In the genomic region with DNA sequence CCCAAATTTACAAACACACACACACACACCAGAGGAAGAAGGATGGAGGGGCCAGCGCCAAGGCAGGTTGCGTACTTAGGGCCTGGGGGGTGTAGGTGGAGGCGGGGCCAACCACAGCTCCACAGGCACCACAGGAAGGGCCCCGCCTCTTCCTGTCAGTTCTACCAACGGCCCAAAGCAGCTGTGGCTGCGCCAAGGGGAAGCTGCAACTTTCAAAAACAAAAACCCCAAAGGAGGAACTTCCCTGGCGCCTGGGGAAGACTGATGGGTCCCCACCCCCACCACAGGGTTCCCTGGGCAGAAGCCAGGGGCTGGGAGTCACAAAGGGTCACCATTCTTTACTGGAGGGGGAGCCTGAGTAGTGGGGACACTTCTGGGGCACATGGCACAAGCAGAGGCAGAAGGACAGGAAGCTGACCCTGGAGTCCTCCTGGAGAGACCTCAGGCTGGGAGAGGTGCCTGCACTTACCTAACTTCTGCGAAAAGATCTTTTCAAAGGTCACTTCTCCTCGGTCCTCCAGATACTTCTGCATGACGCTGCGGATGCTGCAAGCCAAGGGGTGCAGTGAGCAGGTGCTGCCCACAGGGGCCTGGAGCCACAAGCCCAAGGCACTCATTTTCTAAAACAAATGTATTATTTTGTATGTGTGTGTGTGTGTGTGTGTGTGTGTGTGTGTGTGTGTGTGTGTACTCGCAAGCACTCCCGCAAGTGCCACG, we compare ENCODE assay signal across 8 mouse cellular contexts. TPM values are rescaled to one million over a fixed set of nuclear protein-coding genes. Genes with fewer than 3 reads are reported as not detected.
DNase-seq lines count a peak whose midpoint lies in the region; ATAC-seq and TF ChIP-seq lines count a peak whose summit lies in the region.

No protein-coding gene starts in this region.

- no peak overlapping the region for H3K9ac ChIP-seq in heart, postnatal 0 days (replicated peaks; ENCODE audit: low read depth, low read length)
- no peak overlapping the region for H3K9ac ChIP-seq in forebrain, embryonic 16.5 days (replicated peaks; ENCODE audit: low read depth, low read length)

- intact Hi-C loops in gastrocnemius, adult 2 months (cut with DNase I) = no loop called here

- H3K4me1 ChIP-seq in heart, postnatal 0 days (ENCODE audit: control insufficient read depth, insufficient read depth) = no peaks in the 10 kb centered on the region
- H3K4me1 ChIP-seq in forebrain, embryonic 16.5 days (replicated peaks; ENCODE audit: control insufficient read depth, insufficient read depth, low read length) = no peaks in the 10 kb centered on the region

- 60% methylated on average over 14 of the region's 14 CpGs for WGBS in heart, postnatal 0 days
- WGBS in forebrain, embryonic 16.5 days = 80% methylated on average over 14 of the region's 14 CpGs

- TF ChIP-seq EP300 in heart, postnatal 0 days (IDR thresholded peaks at IDR 0.05; ENCODE audit: low read depth) = no peak

- peak overlapping the region; percentile 78 for H3K27ac ChIP-seq in gastrocnemius, adult 2 months
- peak overlapping the region; percentile 59 for H3K27ac ChIP-seq in heart, postnatal 0 days (ENCODE audit: low read depth)
- no peak overlapping the region for H3K27ac ChIP-seq in forebrain, embryonic 16.5 days (ENCODE audit: low read length)

- H3K27me3 ChIP-seq in heart, postnatal 0 days (ENCODE audit: control insufficient read depth, insufficient read depth, low read length) = no peaks in the 10 kb centered on the region
- H3K27me3 ChIP-seq in forebrain, embryonic 16.5 days (replicated peaks; ENCODE audit: control insufficient read depth, insufficient read depth, low read length) = no peaks in the 10 kb centered on the region

- peak; percentile 61 for DNase-seq in gastrocnemius, adult 2 months
- DNase-seq in gastrocnemius, postnatal 10 days = no peak
- DNase-seq in adrenal gland, postnatal 25 days = peak; percentile 41
- peak; percentile 31 for DNase-seq in heart, postnatal 0 days (ENCODE audit: low spot score)
- peak; percentile 66 for DNase-seq in liver

- H3K4me3 ChIP-seq in gastrocnemius, adult 2 months = peak overlapping the region; percentile 38; the same call in 1 of the 2 replicates
- H3K4me3 ChIP-seq in heart, postnatal 0 days (ENCODE audit: low read depth, low read length) = no peak overlapping the region
- no peak overlapping the region for H3K4me3 ChIP-seq in forebrain, embryonic 16.5 days (replicated peaks; ENCODE audit: low read length)

- no peak overlapping the region for H3K4me2 ChIP-seq in heart, postnatal 0 days (ENCODE audit: low read depth, low read length)
- no peak overlapping the region for H3K4me2 ChIP-seq in forebrain, embryonic 16.5 days (ENCODE audit: low read length)

- ATAC-seq in heart, postnatal 0 days (ENCODE audit: insufficient read depth, low read depth) = peak; percentile 62; the same call in 1 of the 2 replicates
- ATAC-seq in neutrophil, adult 5-6 weeks (ENCODE audit: extremely low read depth, insufficient number of reproducible peaks, low FRiP score, poor library complexity, severe bottlenecking) = peak; percentile 81
- no peak for ATAC-seq in cerebellum, adult (ENCODE audit: insufficient number of reproducible peaks, low FRiP score, low TSS enrichment)
- ATAC-seq in forebrain, embryonic 16.5 days = no peak

- H3K36me3 ChIP-seq in heart, postnatal 0 days (replicated peaks; ENCODE audit: control insufficient read depth, insufficient read depth, low read length) = peaks cover 35% of the 10 kb centered on the region
- H3K36me3 ChIP-seq in forebrain, embryonic 16.5 days (ENCODE audit: control insufficient read depth, insufficient read depth) = peaks cover 24% of the 10 kb centered on the region

- TF ChIP-seq CTCF in gastrocnemius, adult 2 months (IDR thresholded peaks at IDR 0.05) = no peak
- TF ChIP-seq CTCF in heart, postnatal 0 days (IDR thresholded peaks at IDR 0.05; ENCODE audit: low read depth) = no peak

- no peaks in the 10 kb centered on the region for H3K9me3 ChIP-seq in heart, postnatal 0 days (replicated peaks; ENCODE audit: control insufficient read depth, low read length)
- no peaks in the 10 kb centered on the region for H3K9me3 ChIP-seq in forebrain, embryonic 16.5 days (ENCODE audit: control insufficient read depth, low read length)

RNA-seq across cellular contexts. Expression of gene Grk2, which starts 11.5 kb away (rescaled TPM):
- total RNA-seq in gastrocnemius, adult 2 months (2021) = 10 to 100 TPM; 56.6 to 61.2 TPM
- total RNA-seq in gastrocnemius, postnatal 10 days (2021) = 10 to 100 TPM; 28.1 to 41.2 TPM
- total RNA-seq in adrenal gland, postnatal 25 days (2021) = 45.8 and 59.4 TPM in 2 replicates
- total RNA-seq in heart, postnatal 0 days (2014; rRNA removed; ENCODE audit: low replicate concordance) = 50.4 and 50.6 TPM in 2 replicates
- 6.9 and 7.8 TPM in 2 replicates for polyA plus RNA-seq in heart, postnatal 0 days (2015; fragmentation: Nextera tagmentation; extraction: Ambion mirVana)
- total RNA-seq in neutrophil, adult 5-6 weeks (2017) = 692 and 849 TPM in 2 replicates
- 20.6 and 28.1 TPM in 2 replicates for polyA plus RNA-seq in forebrain, embryonic 16.5 days (2015; fragmentation: Nextera tagmentation; extraction: Ambion mirVana)

RNA-seq across cellular contexts. Expression of gene Ankrd13d, which starts 11.6 kb away (rescaled TPM):
- under 1 TPM; 0.45 to 0.64 TPM for total RNA-seq in gastrocnemius, adult 2 months (2021)
- total RNA-seq in gastrocnemius, postnatal 10 days (2021) = 1 to 10 TPM; 1.2 to 1.3 TPM
- total RNA-seq in adrenal gland, postnatal 25 days (2021) = 4.3 and 4.9 TPM in 2 replicates
- total RNA-seq in heart, postnatal 0 days (2014; rRNA removed; ENCODE audit: low replicate concordance) = 2.1 and 2.3 TPM in 2 replicates
- polyA plus RNA-seq in heart, postnatal 0 days (2015; fragmentation: Nextera tagmentation; extraction: Ambion mirVana) = 0.40 and 0.41 TPM in 2 replicates
- 36.3 and 49.8 TPM in 2 replicates for total RNA-seq in neutrophil, adult 5-6 weeks (2017)
- polyA plus RNA-seq in forebrain, embryonic 16.5 days (2015; fragmentation: Nextera tagmentation; extraction: Ambion mirVana) = 24.0 and 38.6 TPM in 2 replicates

RNA-seq across cellular contexts. Expression of gene Ssh3, which starts 25.6 kb away (rescaled TPM):
- total RNA-seq in gastrocnemius, adult 2 months (2021) = 1 to 10 TPM; 3.3 to 3.9 TPM
- 1 to 10 TPM; 4.9 to 6.3 TPM for total RNA-seq in gastrocnemius, postnatal 10 days (2021)
- 35.6 and 52.3 TPM in 2 replicates for total RNA-seq in adrenal gland, postnatal 25 days (2021)
- 11.5 and 11.6 TPM in 2 replicates for total RNA-seq in heart, postnatal 0 days (2014; rRNA removed; ENCODE audit: low replicate concordance)
- polyA plus RNA-seq in heart, postnatal 0 days (2015; fragmentation: Nextera tagmentation; extraction: Ambion mirVana) = 6.2 and 6.4 TPM in 2 replicates
- total RNA-seq in neutrophil, adult 5-6 weeks (2017) = 48.0 and 59.8 TPM in 2 replicates
- 7.2 and 11.8 TPM in 2 replicates for polyA plus RNA-seq in forebrain, embryonic 16.5 days (2015; fragmentation: Nextera tagmentation; extraction: Ambion mirVana)

Comparison
In these comparisons a context has a peak if more than half of its experiments do, and no peak if none do; other contexts are left out.
1. ATAC-seq: peak in heart, postnatal 0 days (single experiment) and neutrophil, adult 5-6 weeks (single experiment); none in cerebellum, adult (single experiment) and forebrain, embryonic 16.5 days (single experiment).
2. RNA of gene Grk2, which starts 11.5 kb away (total RNA-seq): 692 to 849 TPM in neutrophil, adult 5-6 weeks; 56.6 to 61.2 TPM in gastrocnemius, adult 2 months, 50.4 to 50.6 TPM in heart, postnatal 0 days, 45.8 to 59.4 TPM in adrenal gland, postnatal 25 days and 28.1 to 41.2 TPM in gastrocnemius, postnatal 10 days; every median in the first group is over 10 times any median in the second.